Mouse (Mus musculus) E14TG2a.4 (cell line): Measurements from ENCODE around the gene Btbd35f13.
"Not testable (repeated sequence)": the region's sequence is repeated elsewhere in the genome, so short reads cannot be mapped to it uniquely, and the experiment has no call there.

ENCODE experiments used
- CTCF ChIP-seq: conservative IDR thresholded peaks from 2 replicates; pipeline ENCODE4 v1.5.1; 2014; ENCODE audit warnings: low read length
- POU5F1 ChIP-seq: IDR thresholded peaks from 2 replicates; pipeline ENCODE4 v1.6.1; 2014; ENCODE audit warnings: low read length, borderline replicate concordance

DNA sequence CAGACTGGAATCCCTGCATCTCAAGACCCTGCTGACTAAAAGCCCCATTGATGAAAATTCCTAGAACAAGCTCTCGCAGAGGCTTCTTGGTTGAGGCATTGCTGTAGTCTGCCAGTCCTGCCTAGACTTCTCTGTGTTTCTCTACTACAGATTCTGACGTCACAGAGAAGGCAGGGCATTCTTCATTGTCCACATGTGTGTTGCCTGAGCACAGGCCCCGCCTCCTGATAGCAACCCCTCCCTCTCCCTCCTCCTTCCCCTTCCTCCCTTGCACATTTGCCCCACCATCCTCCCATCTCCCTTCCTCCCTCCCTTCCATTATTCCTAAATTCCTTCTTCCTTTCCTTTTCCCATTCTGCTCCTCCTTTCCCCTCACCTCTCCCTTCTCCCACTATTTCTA, 45.3 kb downstream of the Btbd35f13 start, which contains the start of gene Btbd35f14:
- not testable (repeated sequence) for TF ChIP-seq CTCF, POU5F1
